Mouse (Mus musculus) C2C12 (cell line): ENCODE measurements around the gene Cdca4.

ENCODE experiments used
- CEBPB ChIP-seq: IDR thresholded peaks from one replicate; pipeline ENCODE4 v1.6.1; 2011; ENCODE audit warnings: low read depth, mild to moderate bottlenecking, control low read depth, moderate library complexity
- CTCF ChIP-seq: IDR thresholded peaks from one replicate; pipeline ENCODE4 v1.5.1; 2011; ENCODE audit not compliant: control insufficient read depth, insufficient read depth, insufficient read length
- FOSL1 ChIP-seq: IDR thresholded peaks from one replicate; pipeline ENCODE4 v1.8.0; 2011; ENCODE audit warnings: mild to moderate bottlenecking, low read length; ENCODE audit not compliant: poor library complexity, insufficient read depth, severe bottlenecking
- MAX ChIP-seq: IDR thresholded peaks from one replicate; pipeline ENCODE4 v1.6.1; 2011; ENCODE audit warnings: mild to moderate bottlenecking, control low read depth
- MYOD1 ChIP-seq: IDR thresholded peaks from one replicate; pipeline ENCODE4 v1.6.1; 2011; ENCODE audit warnings: low read depth; ENCODE audit not compliant: control insufficient read depth, insufficient read length
- MYOG ChIP-seq: IDR thresholded peaks from one replicate; pipeline ENCODE4 v1.6.1; 2011; ENCODE audit not compliant: control insufficient read depth, insufficient read length; ENCODE audit errors: extremely low read depth
- USF1 ChIP-seq: IDR thresholded peaks from one replicate; pipeline ENCODE4 v1.6.1; 2011; ENCODE audit warnings: low read depth, mild to moderate bottlenecking, control low read depth, moderate library complexity

DNA sequence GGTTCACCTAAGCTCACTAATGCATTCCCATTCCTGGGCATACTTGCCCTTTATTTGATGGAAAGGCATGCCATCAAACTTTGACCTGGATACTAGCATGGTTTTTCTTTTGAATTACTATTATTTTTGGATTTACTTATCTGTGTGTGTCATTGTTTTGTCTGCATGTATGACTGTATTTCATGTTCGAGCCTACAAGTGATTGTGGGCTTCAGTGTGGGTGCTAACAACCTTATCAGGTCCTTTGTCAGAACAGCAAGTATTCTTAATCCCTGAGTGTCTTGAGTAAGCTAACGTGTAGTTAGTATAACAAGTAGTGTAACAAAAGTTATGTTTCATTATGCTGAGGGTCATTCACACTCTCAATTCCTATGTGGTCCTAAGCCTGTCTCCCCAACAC is 918 bp upstream of the Cdca4 start:
- TF ChIP-seq CTCF (no peak), MYOD1 (no peak), MAX (no peak), USF1 (no peak), CEBPB (no peak), MYOG (no peak), FOSL1 (no peak)
